Mouse (Mus musculus): ENCODE measurements around the gene Cdk5.

DNA sequence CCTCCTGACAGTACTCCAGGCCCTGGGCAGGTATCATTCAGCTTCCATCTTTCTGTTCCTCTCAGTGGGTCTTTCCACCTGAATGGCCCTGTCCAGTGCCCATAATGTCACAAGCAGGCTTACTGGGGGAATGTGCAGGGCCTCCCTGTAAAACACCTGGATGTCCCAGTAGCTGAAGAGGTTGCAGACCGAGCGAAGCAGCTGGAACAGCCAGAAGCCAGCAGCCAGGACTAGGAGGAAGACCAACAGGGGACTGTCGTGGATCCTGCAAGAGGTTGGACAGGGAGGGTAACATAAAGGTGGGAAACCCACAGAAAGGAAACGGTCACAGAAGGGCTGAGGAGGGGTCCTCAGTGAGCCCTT, 33.7 kb downstream of the Cdk5 start:
- TF ChIP-seq POLR2A (IDR thresholded peaks at IDR 0.05; ENCODE audit: low read depth, low read length) (no peak), CTCF (IDR thresholded peaks at IDR 0.05; ENCODE audit: extremely low read depth, insufficient read depth, insufficient read length, insufficient replicate concordance) (no peak)
